Mouse (Mus musculus) midbrain, embryonic 15.5 days (tissue): Measurements from ENCODE around the gene Abca2. TPM values are rescaled to one million over a fixed set of nuclear protein-coding genes. Genes with fewer than 3 reads are reported as not detected.
A peak's percentile ranks its signal among the peaks of the same experiment; 100 is the strongest.
"Not testable (repeated sequence)": the region's sequence is repeated elsewhere in the genome, so short reads cannot be mapped to it uniquely, and the experiment has no call there.

Experiments
- ATAC-seq: fragments of 200-750 bp; cut with Nextera tagmentation; replicated peaks from 2 replicates; pipeline ENCODE4 v1.8.0; 2017; ENCODE audit warnings: moderate TSS enrichment
- H3K27ac ChIP-seq: fragments of 300-500 bp; sonication (generic); 2 replicates; pipeline ENCODE4 v1.5.1; 2015; ENCODE audit warnings: mild to moderate bottlenecking, inconsistent platforms
- H3K27me3 ChIP-seq: fragments of 300-500 bp; sonication (generic); replicated peaks from 2 replicates; pipeline ENCODE4 v1.6.1; 2015; ENCODE audit warnings: inconsistent platforms
- H3K36me3 ChIP-seq: fragments of 300-500 bp; sonication (generic); replicated peaks from 2 replicates; pipeline ENCODE4 v1.6.1; 2015; ENCODE audit warnings: inconsistent platforms
- H3K4me1 ChIP-seq: fragments of 300-500 bp; sonication (generic); 2 replicates; pipeline ENCODE4 v1.6.1; 2015; ENCODE audit warnings: inconsistent platforms
- H3K4me2 ChIP-seq: fragments of 300-500 bp; sonication (generic); 2 replicates; pipeline ENCODE4 v1.6.1; 2015; ENCODE audit warnings: inconsistent platforms, mild to moderate bottlenecking, moderate library complexity
- H3K4me3 ChIP-seq: fragments of 300-500 bp; sonication (generic); 2 replicates; pipeline ENCODE4 v1.5.1; 2015; ENCODE audit warnings: mild to moderate bottlenecking, inconsistent platforms
- H3K9ac ChIP-seq: fragments of 300-500 bp; sonication (generic); 2 replicates; pipeline ENCODE4 v1.6.1; 2015; ENCODE audit warnings: mild to moderate bottlenecking, inconsistent platforms
- H3K9me3 ChIP-seq: fragments of 300-500 bp; sonication (generic); 2 replicates; pipeline ENCODE4 v1.6.1; 2016; ENCODE audit warnings: inconsistent platforms
- WGBS: fragments of 180-500 bp; shearing (Covaris S2); methylation state at CpG from one replicate; pipeline ENCODE4 v1.1.7; 2015; ENCODE audit warnings: mixed read lengths; 5-methylcytosine and 5-hydroxymethylcytosine counted together
- polyA plus RNA-seq: library from polyadenylated mRNA; unstranded; fragments of >200 nt; fragmentation: Nextera tagmentation; extraction: Ambion mirVana; gene quantifications from 2 replicates; pipeline ENCODE4 v1.2.1, GENCODE M21; 2015

Abca2 gene
- polyA plus RNA-seq, 1 experiment from 2014 or later = 17.6 TPM

- under 1% methylated on average over 13 of the region's 13 CpGs for WGBS
- peak overlapping the region; percentile 85 for H3K27ac ChIP-seq
- ATAC-seq = peak; percentile 57
These were observed 26.0 kb upstream of the Abca2 start for GRCm38 (mm10) chr2:25402377-25402971.

GRCm38 (mm10) chr2:25402972-25403601 lies 25.4 kb upstream of the Abca2 start:
- H3K9ac ChIP-seq = peak overlapping the region; percentile 94
- peaks cover 45% of the 10 kb centered on the region for H3K4me1 ChIP-seq
- H3K27me3 ChIP-seq = peaks cover 25% of the 10 kb centered on the region
- peak overlapping the region; percentile 85 for H3K27ac ChIP-seq
- ATAC-seq = peak; percentile 87
- WGBS = under 1% methylated on average over 54 of the region's 54 CpGs
- H3K36me3 ChIP-seq = peaks cover 8% of the 10 kb centered on the region; the same call in 1 of the 2 replicates
- peak overlapping the region; percentile 80 for H3K4me2 ChIP-seq
- no peaks in the 10 kb centered on the region for H3K9me3 ChIP-seq
- H3K4me3 ChIP-seq = peak overlapping the region; percentile 57

More at GRCm38 (mm10) chr2:25402377-25402971, 26.0 kb upstream of the Abca2 start:
- peak overlapping the region; percentile 94 for H3K9ac ChIP-seq
- 0 out of 2 replicates have a peak, but pooled peaks cover 2% of the 10 kb centered on the region for H3K36me3 ChIP-seq
- H3K4me2 ChIP-seq = peak overlapping the region; percentile 80
- H3K4me1 ChIP-seq = peaks cover 45% of the 10 kb centered on the region
- H3K27me3 ChIP-seq = peaks cover 31% of the 10 kb centered on the region
- H3K4me3 ChIP-seq = peak overlapping the region; percentile 57
- no peaks in the 10 kb centered on the region for H3K9me3 ChIP-seq

- H3K36me3 ChIP-seq = peaks cover 15% of the 10 kb centered on the region; the same call in 1 of the 2 replicates
- peaks cover 16% of the 10 kb centered on the region for H3K27me3 ChIP-seq
- peaks cover 45% of the 10 kb centered on the region for H3K4me1 ChIP-seq
- H3K4me2 ChIP-seq = peak overlapping the region; percentile 80
- no peak for ATAC-seq
- H3K27ac ChIP-seq = peak overlapping the region; percentile 85
- peak overlapping the region; percentile 57 for H3K4me3 ChIP-seq
- WGBS = 86% methylated on average over 4 of the region's 4 CpGs
- H3K9me3 ChIP-seq = no peaks in the 10 kb centered on the region
- peak overlapping the region; percentile 94 for H3K9ac ChIP-seq
These were observed 24.5 kb upstream of the Abca2 start for GRCm38 (mm10) chr2:25403994-25404393.

- Histone ChIP-seq H3K9ac (no peak overlapping the region), H3K36me3 (peaks cover 29% of the 10 kb centered on the region), H3K27ac (no peak overlapping the region), H3K4me1 (peaks cover 30% of the 10 kb centered on the region), H3K27me3 (no peaks in the 10 kb centered on the region), H3K9me3 (no peaks in the 10 kb centered on the region), H3K4me2 (no peak overlapping the region), H3K4me3 (no peak overlapping the region)
- no peak for ATAC-seq
- WGBS = 93% methylated on average over 10 of the region's 10 CpGs
These were observed 19.6 kb upstream of the Abca2 start for GRCm38 (mm10) chr2:25408908-25409307.

- H3K4me2 ChIP-seq, H3K9me3 ChIP-seq, H3K4me1 ChIP-seq, H3K27ac ChIP-seq, H3K4me3 ChIP-seq, H3K27me3 ChIP-seq, ATAC-seq, H3K9ac ChIP-seq: not testable (repeated sequence)
- peaks cover 20% of the 10 kb centered on the region for H3K36me3 ChIP-seq
These were observed 15.1 kb upstream of the Abca2 start for GRCm38 (mm10) chr2:25413436-25413835.

GRCm38 (mm10) chr2:25417426-25417825 lies 11.1 kb upstream of the Abca2 start:
- Histone ChIP-seq H3K27me3 (no peaks in the 10 kb centered on the region), H3K4me2 (no peak overlapping the region), H3K9ac (no peak overlapping the region), H3K36me3 (no peaks in the 10 kb centered on the region), H3K9me3 (no peaks in the 10 kb centered on the region), H3K27ac (no peak overlapping the region), H3K4me1 (peaks cover 2% of the 10 kb centered on the region; the same call in 1 of the 2 replicates), H3K4me3 (no peak overlapping the region)
- 15% methylated on average over 3 of the region's 3 CpGs for WGBS
- no peak for ATAC-seq

- Histone ChIP-seq H3K27me3 (no peaks in the 10 kb centered on the region; the same call in 1 of the 2 replicates), H3K4me3 (no peak overlapping the region), H3K9me3 (no peaks in the 10 kb centered on the region), H3K9ac (no peak overlapping the region), H3K36me3 (no peaks in the 10 kb centered on the region), H3K4me2 (no peak overlapping the region), H3K4me1 (peaks cover 2% of the 10 kb centered on the region; the same call in 1 of the 2 replicates), H3K27ac (no peak overlapping the region)
- ATAC-seq = 0 out of 2 replicates have a peak, but pooled peaks have one; percentile 38
- WGBS = 17% methylated on average over 3 of the region's 3 CpGs
These were observed 6.6 kb upstream of the Abca2 start for GRCm38 (mm10) chr2:25421896-25422295.

- Histone ChIP-seq H3K4me1 (peaks cover 2% of the 10 kb centered on the region; the same call in 1 of the 2 replicates), H3K9ac (no peak within 1 kb of the TSS), H3K9me3 (no peaks in the 10 kb centered on the region), H3K27ac (no peak within 1 kb of the TSS), H3K4me3 (no peak within 1 kb of the TSS), H3K4me2 (no peak within 1 kb of the TSS), H3K27me3 (no peaks in the 10 kb centered on the region; the same call in 1 of the 2 replicates), H3K36me3 (no peaks in the 10 kb centered on the region)
- WGBS = 70% methylated on average over 17 of the region's 17 CpGs
- ATAC-seq = no peak
These were observed 5.7 kb upstream of the Abca2 start, which contains the start of gene Fut7 for GRCm38 (mm10) chr2:25422587-25423410. TSS of gene Fut7 (plus strand) at chr2:25423267.

- H3K9me3 ChIP-seq = no peaks in the 10 kb centered on the region
- no peaks in the 10 kb centered on the region for H3K36me3 ChIP-seq
- H3K27ac ChIP-seq = no peak overlapping the region
- no peaks in the 10 kb centered on the region; the same call in 1 of the 2 replicates for H3K27me3 ChIP-seq
- H3K4me2 ChIP-seq = no peak overlapping the region
- H3K9ac ChIP-seq = no peak overlapping the region
- H3K4me1 ChIP-seq = peaks cover 7% of the 10 kb centered on the region; the same call in 1 of the 2 replicates
- no peak overlapping the region for H3K4me3 ChIP-seq
- 59% methylated on average over 1 of the region's 1 CpGs for WGBS
- ATAC-seq = no peak
These were observed 4.9 kb upstream of the Abca2 start for GRCm38 (mm10) chr2:25423626-25424025.

GRCm38 (mm10) chr2:25425481-25425880 lies 3.0 kb upstream of the Abca2 start:
- Histone ChIP-seq H3K4me1 (peaks cover 19% of the 10 kb centered on the region), H3K36me3 (no peaks in the 10 kb centered on the region), H3K27me3 (no peaks in the 10 kb centered on the region; the same call in 1 of the 2 replicates), H3K9ac (no peak overlapping the region), H3K4me2 (no peak overlapping the region), H3K9me3 (no peaks in the 10 kb centered on the region), H3K4me3 (no peak overlapping the region), H3K27ac (no peak overlapping the region)
- 46% methylated on average over 27 of the region's 27 CpGs for WGBS
- no peak for ATAC-seq

GRCm38 (mm10) chr2:25426721-25427191 lies 1.7 kb upstream of the Abca2 start:
- Histone ChIP-seq H3K4me1 (peaks cover 31% of the 10 kb centered on the region), H3K9ac (no peak overlapping the region), H3K4me2 (no peak overlapping the region), H3K27me3 (no peaks in the 10 kb centered on the region; the same call in 1 of the 2 replicates), H3K9me3 (no peaks in the 10 kb centered on the region), H3K4me3 (no peak overlapping the region), H3K36me3 (no peaks in the 10 kb centered on the region), H3K27ac (no peak overlapping the region)
- 38% methylated on average over 5 of the region's 5 CpGs for WGBS
- ATAC-seq = no peak

- Histone ChIP-seq H3K36me3 (no peaks in the 10 kb centered on the region), H3K4me2 (no peak overlapping the region), H3K4me3 (no peak overlapping the region), H3K4me1 (peaks cover 29% of the 10 kb centered on the region), H3K27me3 (no peaks in the 10 kb centered on the region; the same call in 1 of the 2 replicates), H3K9me3 (no peaks in the 10 kb centered on the region), H3K9ac (no peak overlapping the region), H3K27ac (no peak overlapping the region)
- no peak for ATAC-seq
- WGBS = 90% methylated on average over 5 of the region's 5 CpGs
These were observed 1.2 kb upstream of the Abca2 start for GRCm38 (mm10) chr2:25427256-25427655.
